Mouse (Mus musculus): ENCODE results near the gene Senp6. TPM values are rescaled to one million over a fixed set of nuclear protein-coding genes. Genes with fewer than 3 reads are reported as not detected.
A peak's percentile ranks its signal among the peaks of the same experiment; 100 is the strongest.
"Not testable (repeated sequence)": the region's sequence is repeated elsewhere in the genome, so short reads cannot be mapped to it uniquely, and the experiment has no call there.

Gene Senp6
- polyA plus RNA-seq, 1 experiment: 6.9 TPM

DNA sequence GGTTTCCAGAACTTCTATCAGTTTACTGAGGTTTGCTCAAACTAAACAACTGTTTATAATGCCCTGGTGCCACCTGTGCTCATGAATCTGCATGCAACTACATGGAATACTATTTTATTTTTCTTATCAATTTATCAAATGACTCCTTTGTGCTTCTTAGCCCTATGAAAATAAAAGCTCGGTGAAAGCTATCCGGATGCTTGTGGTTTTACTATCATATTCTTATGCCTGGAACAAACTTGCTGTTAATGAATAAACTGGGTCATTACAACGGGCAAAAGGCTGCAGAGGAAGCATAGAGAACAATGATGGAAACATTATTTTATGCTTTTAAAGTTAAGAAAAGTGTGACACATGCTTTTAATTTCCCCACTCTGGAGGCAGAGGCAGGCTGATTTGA is 3.3 kb downstream of the Senp6 start:
- Histone ChIP-seq H3K36me3 (ENCODE audit: control insufficient read depth) (no peaks in the 10 kb centered on the region; the same call in 1 of the 2 replicates), H3K4me1 (ENCODE audit: control insufficient read depth) (peaks cover 25% of the 10 kb centered on the region), H3K27me3 (ENCODE audit: control insufficient read depth) (no peaks in the 10 kb centered on the region), H3K9me3 (ENCODE audit: control insufficient read depth, low read length) (peaks cover 5% of the 10 kb centered on the region), H3K4me3 (replicated peaks) (no peak overlapping the region)
- TF ChIP-seq TAL1 (IDR thresholded peaks at IDR 0.05; ENCODE audit: low read length) (no peak), GATA1 (IDR thresholded peaks at IDR 0.05; ENCODE audit: low read length) (no peak)

DNA sequence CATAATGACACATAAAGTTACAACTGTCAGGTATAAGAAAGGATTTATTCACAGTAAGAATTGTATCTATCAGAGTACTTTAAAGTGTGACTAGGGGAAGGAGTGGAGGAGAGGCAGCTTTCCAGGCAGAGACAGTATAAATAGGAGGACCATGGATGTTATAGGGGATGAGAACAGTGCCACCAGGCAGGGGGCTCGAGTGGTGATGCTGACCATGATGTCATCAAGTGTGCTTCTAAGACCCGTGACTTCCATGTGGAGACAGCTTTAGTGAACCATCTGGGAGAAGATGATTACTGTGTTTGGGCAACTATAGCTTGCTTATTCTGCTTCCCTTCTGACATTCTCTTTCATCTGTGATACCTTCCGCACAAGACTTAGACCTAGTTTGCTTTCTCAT is 4.9 kb downstream of the Senp6 start:
- no peaks in the 10 kb centered on the region for H3K27me3 ChIP-seq (ENCODE audit: control insufficient read depth)
- H3K4me1 ChIP-seq (ENCODE audit: control insufficient read depth): peaks cover 27% of the 10 kb centered on the region
- no peaks in the 10 kb centered on the region for H3K36me3 ChIP-seq (ENCODE audit: control insufficient read depth)
- no peak overlapping the region for H3K4me3 ChIP-seq (replicated peaks)
- TF ChIP-seq TAL1 (IDR thresholded peaks at IDR 0.05; ENCODE audit: low read length) (no peak), GATA1 (IDR thresholded peaks at IDR 0.05; ENCODE audit: low read length) (no peak)
- no peaks in the 10 kb centered on the region for H3K9me3 ChIP-seq (ENCODE audit: control insufficient read depth, low read length)

DNA sequence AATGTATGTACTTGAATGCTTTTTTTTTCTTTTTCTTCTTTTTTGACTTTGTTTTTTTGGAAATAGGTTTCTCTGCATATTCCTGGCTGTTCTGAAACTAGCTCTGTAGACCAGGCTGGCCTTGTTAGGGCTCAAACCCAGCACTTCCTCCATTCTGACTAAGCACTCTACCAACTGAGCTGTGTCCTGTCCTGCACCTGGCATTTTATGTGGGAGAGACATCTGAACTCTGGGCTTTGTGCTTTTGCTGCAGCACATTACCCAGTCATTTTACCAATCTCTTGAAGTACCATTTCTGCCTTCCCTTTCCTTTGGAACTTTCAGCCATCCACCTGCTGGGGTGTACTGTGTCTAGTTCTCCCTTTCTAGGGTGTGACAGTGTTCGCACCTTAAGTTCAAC is 7.4 kb downstream of the Senp6 start:
- no peak overlapping the region for H3K4me3 ChIP-seq (replicated peaks)
- no peaks in the 10 kb centered on the region; the same call in 1 of the 2 replicates for H3K36me3 ChIP-seq (ENCODE audit: control insufficient read depth)
- no peaks in the 10 kb centered on the region for H3K9me3 ChIP-seq (ENCODE audit: control insufficient read depth, low read length)
- H3K27me3 ChIP-seq (ENCODE audit: control insufficient read depth): no peaks in the 10 kb centered on the region
- peaks cover 24% of the 10 kb centered on the region for H3K4me1 ChIP-seq (ENCODE audit: control insufficient read depth)
- no peak for TF ChIP-seq TAL1 (IDR thresholded peaks at IDR 0.05; ENCODE audit: low read length)
- no peak for TF ChIP-seq GATA1 (IDR thresholded peaks at IDR 0.05; ENCODE audit: low read length)

DNA sequence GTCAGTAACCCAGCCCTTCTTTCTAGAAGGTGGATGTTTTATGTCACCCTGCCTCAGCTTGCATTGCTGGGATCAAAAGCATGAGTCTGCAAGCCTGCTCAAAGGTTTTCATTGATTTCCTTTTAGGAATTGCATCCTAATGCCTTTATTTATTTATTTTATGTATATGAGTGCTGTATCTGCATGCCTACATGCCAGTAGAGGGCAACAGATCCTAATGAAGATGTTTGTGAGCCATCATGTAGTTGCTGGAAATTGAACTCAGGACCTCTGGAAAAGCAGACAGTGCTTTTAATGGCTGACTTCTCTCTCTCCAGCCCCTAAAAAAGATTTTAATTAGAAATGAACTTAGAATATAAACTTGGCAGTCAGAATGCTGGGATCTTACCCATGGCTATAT is 8.2 kb downstream of the Senp6 start:
- Histone ChIP-seq H3K4me1 (ENCODE audit: control insufficient read depth) (peaks cover 19% of the 10 kb centered on the region), H3K9me3 (ENCODE audit: control insufficient read depth, low read length) (no peaks in the 10 kb centered on the region), H3K4me3 (replicated peaks) (no peak overlapping the region), H3K36me3 (ENCODE audit: control insufficient read depth) (no peaks in the 10 kb centered on the region; the same call in 1 of the 2 replicates), H3K27me3 (ENCODE audit: control insufficient read depth) (no peaks in the 10 kb centered on the region)
- TF ChIP-seq GATA1 (IDR thresholded peaks at IDR 0.05; ENCODE audit: low read length): no peak

DNA sequence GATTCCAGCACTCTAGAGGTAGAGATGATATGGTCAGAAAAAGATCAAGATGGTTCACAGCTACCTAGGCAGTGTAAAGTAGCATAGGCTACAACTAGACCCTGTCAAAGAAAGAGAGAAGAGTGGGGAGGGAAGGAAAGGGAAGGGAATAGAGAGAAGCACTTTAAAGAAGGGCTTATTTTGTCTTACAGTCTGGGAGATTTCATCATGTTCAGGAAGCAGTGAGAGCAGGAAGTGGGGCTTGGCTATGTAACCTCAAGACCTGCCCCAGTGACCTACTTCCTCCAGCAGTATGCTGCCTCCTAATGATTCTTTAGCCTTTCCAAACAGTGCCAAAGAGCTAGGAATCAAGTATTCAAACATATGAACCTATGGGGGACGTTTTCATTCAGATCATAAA is 14.2 kb downstream of the Senp6 start:
- Histone ChIP-seq H3K4me1 (ENCODE audit: control insufficient read depth) (peaks cover 9% of the 10 kb centered on the region), H3K36me3 (ENCODE audit: control insufficient read depth) (no peaks in the 10 kb centered on the region; the same call in none of the 2 replicates)

DNA sequence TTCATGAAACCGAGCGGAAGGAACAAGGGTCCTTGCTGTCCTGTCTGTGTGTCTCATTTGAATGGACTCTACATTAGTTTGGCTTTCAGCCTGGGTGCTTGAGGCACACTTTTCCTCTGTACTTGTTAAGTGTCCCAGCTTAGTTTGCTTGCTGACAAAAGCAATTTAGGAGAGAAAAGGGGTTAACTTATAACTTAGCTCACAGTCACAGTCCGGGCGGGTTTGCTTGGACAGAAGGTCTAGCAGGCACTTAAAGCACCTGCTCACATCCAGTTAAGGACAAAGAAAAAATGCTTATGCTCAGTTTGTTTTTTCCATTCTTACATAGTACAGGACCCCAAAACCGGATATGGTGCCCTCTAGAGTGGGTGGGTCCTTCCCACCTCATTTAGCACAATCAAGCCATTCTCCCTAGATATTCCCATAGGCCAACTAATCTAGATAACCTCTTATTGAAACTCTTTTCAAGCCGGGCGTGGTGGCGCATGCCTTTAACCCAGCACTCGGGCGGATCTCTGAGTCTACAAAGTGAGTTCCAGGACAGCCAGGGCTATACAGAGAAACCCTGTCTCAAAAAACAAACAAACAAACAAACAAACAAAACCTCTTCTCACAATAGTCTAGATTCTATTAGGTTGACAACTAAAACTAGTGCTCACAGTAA is 17.9 kb downstream of the Senp6 start:
- no peak overlapping the region for H3K4me3 ChIP-seq (replicated peaks)
- H3K36me3 ChIP-seq (ENCODE audit: control insufficient read depth): no peaks in the 10 kb centered on the region; the same call in 1 of the 2 replicates
- peaks cover 11% of the 10 kb centered on the region for H3K4me1 ChIP-seq (ENCODE audit: control insufficient read depth)
- no peak for TF ChIP-seq GATA1 (IDR thresholded peaks at IDR 0.05; ENCODE audit: low read length)
- no peak for TF ChIP-seq TAL1 (IDR thresholded peaks at IDR 0.05; ENCODE audit: low read length)
- H3K27me3 ChIP-seq (ENCODE audit: control insufficient read depth): no peaks in the 10 kb centered on the region
- H3K9me3 ChIP-seq (ENCODE audit: control insufficient read depth, low read length): no peaks in the 10 kb centered on the region

More for the DNA sequence above, 14.2 kb downstream of the Senp6 start:
- Histone ChIP-seq H3K27me3 (ENCODE audit: control insufficient read depth) (no peaks in the 10 kb centered on the region), H3K9me3 (ENCODE audit: control insufficient read depth, low read length) (no peaks in the 10 kb centered on the region), H3K4me3 (replicated peaks) (no peak overlapping the region)
- TF ChIP-seq TAL1 (IDR thresholded peaks at IDR 0.05; ENCODE audit: low read length): no peak
- no peak for TF ChIP-seq GATA1 (IDR thresholded peaks at IDR 0.05; ENCODE audit: low read length)

DNA sequence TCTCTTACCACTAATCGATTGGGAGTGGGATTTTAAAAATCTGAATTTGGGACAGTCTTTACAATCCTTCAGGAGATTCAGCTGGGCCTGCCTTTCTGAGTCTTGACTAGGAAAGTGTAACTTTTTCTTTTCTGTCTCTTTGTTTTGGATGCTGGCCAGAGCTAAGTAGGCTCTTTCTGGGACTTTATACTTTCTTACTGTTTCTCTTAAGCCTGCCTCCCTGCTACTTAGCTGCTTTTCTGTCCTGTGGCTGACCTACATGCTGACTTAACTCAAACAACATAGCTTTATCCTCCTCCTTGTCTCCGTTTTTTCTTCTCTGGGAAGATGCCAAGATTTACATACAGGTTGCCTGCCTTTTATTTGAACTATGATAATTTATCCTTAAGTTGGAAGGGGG is 19.0 kb downstream of the Senp6 start:
- H3K9me3 ChIP-seq (ENCODE audit: control insufficient read depth, low read length): no peaks in the 10 kb centered on the region
- no peaks in the 10 kb centered on the region for H3K27me3 ChIP-seq (ENCODE audit: control insufficient read depth)
- no peak overlapping the region for H3K4me3 ChIP-seq (replicated peaks)
- no peak for TF ChIP-seq TAL1 (IDR thresholded peaks at IDR 0.05; ENCODE audit: low read length)
- no peak for TF ChIP-seq GATA1 (IDR thresholded peaks at IDR 0.05; ENCODE audit: low read length)
- peaks cover 16% of the 10 kb centered on the region for H3K4me1 ChIP-seq (ENCODE audit: control insufficient read depth)
- H3K36me3 ChIP-seq (ENCODE audit: control insufficient read depth): no peaks in the 10 kb centered on the region; the same call in 1 of the 2 replicates

DNA sequence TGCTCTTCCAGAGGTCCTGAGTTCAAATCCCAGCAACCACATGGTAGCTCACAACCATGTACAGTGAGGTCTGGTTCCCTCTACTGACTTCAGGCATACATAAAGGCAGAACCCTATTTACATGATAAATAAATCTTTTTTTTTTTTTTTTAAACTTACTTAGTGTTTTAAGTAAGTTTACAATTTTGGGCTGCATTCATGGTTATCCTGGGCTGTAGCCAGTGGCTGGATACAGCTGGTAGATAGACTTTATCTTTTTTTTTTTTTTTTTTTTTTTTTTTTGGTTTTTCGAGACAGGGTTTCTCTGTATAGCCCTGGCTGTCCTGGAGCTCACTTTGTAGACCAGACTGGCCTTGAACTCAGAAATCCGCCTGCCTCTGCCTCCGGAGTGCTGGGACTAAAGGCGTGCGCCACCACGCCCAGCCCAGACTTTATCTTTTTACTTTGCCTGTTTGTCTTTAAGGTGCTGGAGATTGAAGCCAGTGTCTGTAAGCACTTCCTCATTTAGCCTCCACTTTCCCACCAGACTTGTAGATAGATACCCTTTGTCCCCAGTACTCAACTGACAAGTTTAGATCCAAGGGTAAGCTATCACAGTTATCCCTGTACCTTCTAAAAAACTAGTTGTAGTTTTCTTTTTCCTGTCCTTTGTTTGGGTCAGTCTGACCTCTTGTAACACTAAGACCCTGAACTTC is 19.7 kb downstream of the Senp6 start:
- not testable (repeated sequence) for H3K36me3 ChIP-seq (ENCODE audit: control insufficient read depth); H3K9me3 ChIP-seq (ENCODE audit: control insufficient read depth, low read length)
- peaks cover 17% of the 10 kb centered on the region for H3K4me1 ChIP-seq (ENCODE audit: control insufficient read depth)

DNA sequence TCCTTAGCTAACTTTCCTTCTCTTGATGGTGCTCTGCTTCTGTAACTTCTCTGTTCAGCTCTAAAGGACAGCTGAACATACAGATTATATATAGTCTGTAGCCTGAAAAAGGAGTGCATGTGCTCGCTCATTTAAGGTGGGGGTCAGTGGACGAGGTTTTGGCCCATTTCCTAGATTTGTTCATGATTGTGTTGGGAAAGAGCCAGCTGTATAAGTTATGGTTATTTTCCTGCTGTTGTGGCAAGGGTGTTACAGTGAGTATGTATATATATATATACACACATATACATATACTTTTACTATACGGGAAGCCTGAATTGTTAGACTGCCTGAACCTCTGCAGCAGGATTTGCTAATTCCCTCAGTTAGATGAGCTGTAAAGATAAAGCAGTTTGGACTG is 22.7 kb downstream of the Senp6 start:
- peaks cover 14% of the 10 kb centered on the region for H3K4me1 ChIP-seq (ENCODE audit: control insufficient read depth)
- no peaks in the 10 kb centered on the region for H3K27me3 ChIP-seq (ENCODE audit: control insufficient read depth)
- no peaks in the 10 kb centered on the region for H3K9me3 ChIP-seq (ENCODE audit: control insufficient read depth, low read length)
- H3K36me3 ChIP-seq (ENCODE audit: control insufficient read depth): peaks cover 12% of the 10 kb centered on the region
- no peak overlapping the region for H3K4me3 ChIP-seq (replicated peaks)
- TF ChIP-seq GATA1 (IDR thresholded peaks at IDR 0.05; ENCODE audit: low read length) (peak; percentile 42), TAL1 (IDR thresholded peaks at IDR 0.05; ENCODE audit: low read length) (no peak)

More for the DNA sequence above, 19.7 kb downstream of the Senp6 start:
- not testable (repeated sequence) for H3K4me3 ChIP-seq (replicated peaks); H3K27me3 ChIP-seq (ENCODE audit: control insufficient read depth)
